Mouse (Mus musculus) intestine, embryonic 16.5 days (tissue): ENCODE measurements around the gene Clec1b. TPM values are rescaled to one million over a fixed set of nuclear protein-coding genes. Genes with fewer than 3 reads are reported as not detected.

Experiments
- ATAC-seq: fragments of 200-750 bp; cut with Nextera tagmentation; 2 replicates; pipeline ENCODE4 v1.8.0; 2017; ENCODE audit warnings: moderate TSS enrichment, moderate library complexity
- H3K27ac ChIP-seq: fragments of 300-500 bp; sonication (generic); 2 replicates; pipeline ENCODE4 v1.5.1; 2014; ENCODE audit warnings: mild to moderate bottlenecking, low read length
- H3K27me3 ChIP-seq: fragments of 300-500 bp; sonication (generic); replicated peaks from 2 replicates; pipeline ENCODE4 v1.6.1; 2014; ENCODE audit warnings: low read length, control low read depth, mixed read lengths; ENCODE audit not compliant: control insufficient read depth, insufficient read depth
- H3K36me3 ChIP-seq: fragments of 300-500 bp; sonication (generic); 2 replicates; pipeline ENCODE4 v1.6.1; 2014; ENCODE audit warnings: low read length, control low read depth; ENCODE audit not compliant: control insufficient read depth, insufficient read depth
- H3K4me1 ChIP-seq: fragments of 300-500 bp; sonication (generic); 2 replicates; pipeline ENCODE4 v1.6.1; 2014; ENCODE audit warnings: low read length, control low read depth, mixed read lengths; ENCODE audit not compliant: control insufficient read depth, insufficient read depth
- H3K4me2 ChIP-seq: fragments of 300-500 bp; sonication (generic); 2 replicates; pipeline ENCODE4 v1.6.1; 2014; ENCODE audit warnings: low read depth, low read length, control low read depth
- H3K4me3 ChIP-seq: fragments of 300-500 bp; sonication (generic); 2 replicates; pipeline ENCODE4 v1.5.1; 2014; ENCODE audit warnings: mild to moderate bottlenecking, low read length
- H3K9ac ChIP-seq: fragments of 300-500 bp; sonication (generic); 2 replicates; pipeline ENCODE4 v1.6.1; 2014; ENCODE audit warnings: low read depth, low read length
- H3K9me3 ChIP-seq: fragments of 300-500 bp; sonication (generic); 2 replicates; pipeline ENCODE4 v1.6.1; 2016; ENCODE audit warnings: low read length, control low read depth; ENCODE audit not compliant: control insufficient read depth
- WGBS: fragments of 180-500 bp; shearing (Covaris S2); extraction: QIAGEN DNeasy Blood & Tissue Kit; methylation state at CpG from one replicate; pipeline ENCODE4 v1.1.7; 2014; 5-methylcytosine and 5-hydroxymethylcytosine counted together
- polyA plus RNA-seq: library from polyadenylated mRNA; unstranded; fragments of >200 nt; fragmentation: Nextera tagmentation; extraction: Ambion mirVana; gene quantifications from 2 replicates; pipeline ENCODE4 v1.2.1, GENCODE M21; 2015

Clec1b gene
- polyA plus RNA-seq, 1 experiment from 2014 or later, result 0.89 TPM

DNA sequence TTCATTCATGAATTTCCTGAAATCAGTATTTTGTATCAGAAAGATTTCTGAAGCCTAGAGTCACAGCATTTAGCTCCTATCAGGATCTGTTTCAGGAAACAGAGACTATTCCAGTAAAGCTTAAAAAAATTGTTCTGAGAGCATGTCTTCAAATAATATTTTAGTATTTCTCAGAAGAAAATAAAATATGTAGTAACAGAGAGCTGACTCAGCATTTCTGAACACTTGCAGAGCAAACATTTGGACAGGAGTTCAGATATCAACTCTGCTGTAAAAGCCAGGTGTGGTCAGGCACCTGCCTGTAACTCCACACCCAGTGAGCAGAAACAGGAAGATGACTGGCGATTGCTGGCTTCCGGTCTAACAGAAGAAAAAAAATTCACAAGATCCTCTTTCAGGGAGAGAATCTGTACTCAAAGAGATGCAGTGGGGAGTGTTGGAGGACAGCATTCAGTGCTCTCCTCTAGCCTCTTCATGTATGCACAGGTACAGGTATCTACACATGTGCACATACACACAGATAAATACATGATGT, 22.1 kb upstream of the Clec1b start:
- Histone ChIP-seq H3K4me1 (no peaks in the 10 kb centered on the region), H3K36me3 (no peaks in the 10 kb centered on the region), H3K4me2 (no peak overlapping the region), H3K9ac (no peak overlapping the region), H3K27ac (no peak overlapping the region), H3K27me3 (no peaks in the 10 kb centered on the region), H3K4me3 (no peak overlapping the region), H3K9me3 (no peaks in the 10 kb centered on the region)
- WGBS, result 41% methylated on average over 2 of the region's 2 CpGs
- ATAC-seq, result peak; percentile 89

GRCm38 (mm10) chr6:129380454-129380853, 16.6 kb upstream of the Clec1b start:
- no peak overlapping the region for H3K27ac ChIP-seq
- no peak overlapping the region for H3K4me3 ChIP-seq
- H3K4me2 ChIP-seq, result no peak overlapping the region
- no peak for ATAC-seq
- H3K36me3 ChIP-seq, result no peaks in the 10 kb centered on the region
- no peaks in the 10 kb centered on the region for H3K9me3 ChIP-seq
- WGBS, result 64% methylated on average over 4 of the region's 4 CpGs
- H3K4me1 ChIP-seq, result no peaks in the 10 kb centered on the region
- H3K27me3 ChIP-seq, result no peaks in the 10 kb centered on the region
- H3K9ac ChIP-seq, result no peak overlapping the region

DNA sequence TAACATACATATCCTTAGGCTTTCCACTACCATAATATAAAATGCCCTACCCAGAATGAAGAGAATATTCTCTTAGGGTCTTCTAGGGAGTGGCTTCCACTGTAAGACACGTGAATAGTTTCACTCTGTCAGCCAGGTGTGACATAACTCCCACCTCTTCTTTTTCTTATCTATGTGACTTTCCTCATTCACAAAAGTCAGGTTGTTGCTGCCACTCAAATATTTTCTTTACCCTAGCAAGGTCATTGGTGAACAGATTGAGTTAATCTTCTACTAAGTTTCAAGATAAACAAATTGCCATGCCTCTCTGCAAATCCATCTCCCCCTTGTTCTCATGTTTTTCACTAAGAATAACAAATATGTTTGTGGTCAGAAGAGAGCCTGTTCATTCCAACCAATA, 15.4 kb upstream of the Clec1b start:
- no peak overlapping the region for H3K4me3 ChIP-seq
- ATAC-seq, result peak; percentile 58
- H3K9me3 ChIP-seq, result no peaks in the 10 kb centered on the region
- H3K36me3 ChIP-seq, result no peaks in the 10 kb centered on the region
- H3K27ac ChIP-seq, result no peak overlapping the region
- no peak overlapping the region for H3K4me2 ChIP-seq
- H3K9ac ChIP-seq, result no peak overlapping the region
- 37% methylated on average over 1 of the region's 1 CpGs for WGBS
- H3K4me1 ChIP-seq, result no peaks in the 10 kb centered on the region
- H3K27me3 ChIP-seq, result no peaks in the 10 kb centered on the region

- WGBS, result 48% methylated on average over 3 of the region's 3 CpGs
These were observed 13.6 kb upstream of the Clec1b start for GRCm38 (mm10) chr6:129383466-129383865.

GRCm38 (mm10) chr6:129385000-129385399, 12.1 kb upstream of the Clec1b start:
- Histone ChIP-seq H3K27me3 (no peaks in the 10 kb centered on the region), H3K9me3 (no peaks in the 10 kb centered on the region), H3K27ac (no peak overlapping the region), H3K9ac (no peak overlapping the region), H3K4me1 (no peaks in the 10 kb centered on the region), H3K36me3 (no peaks in the 10 kb centered on the region), H3K4me3 (no peak overlapping the region), H3K4me2 (no peak overlapping the region)
- WGBS, result 81% methylated on average over 4 of the region's 4 CpGs
- no peak for ATAC-seq

More at GRCm38 (mm10) chr6:129383466-129383865, 13.6 kb upstream of the Clec1b start:
- H3K9me3 ChIP-seq, result no peaks in the 10 kb centered on the region
- no peaks in the 10 kb centered on the region for H3K27me3 ChIP-seq
- peak; percentile 87 for ATAC-seq
- H3K4me3 ChIP-seq, result no peak overlapping the region
- H3K4me1 ChIP-seq, result no peaks in the 10 kb centered on the region
- no peak overlapping the region for H3K4me2 ChIP-seq
- H3K9ac ChIP-seq, result no peak overlapping the region
- no peak overlapping the region for H3K27ac ChIP-seq
- no peaks in the 10 kb centered on the region for H3K36me3 ChIP-seq

DNA sequence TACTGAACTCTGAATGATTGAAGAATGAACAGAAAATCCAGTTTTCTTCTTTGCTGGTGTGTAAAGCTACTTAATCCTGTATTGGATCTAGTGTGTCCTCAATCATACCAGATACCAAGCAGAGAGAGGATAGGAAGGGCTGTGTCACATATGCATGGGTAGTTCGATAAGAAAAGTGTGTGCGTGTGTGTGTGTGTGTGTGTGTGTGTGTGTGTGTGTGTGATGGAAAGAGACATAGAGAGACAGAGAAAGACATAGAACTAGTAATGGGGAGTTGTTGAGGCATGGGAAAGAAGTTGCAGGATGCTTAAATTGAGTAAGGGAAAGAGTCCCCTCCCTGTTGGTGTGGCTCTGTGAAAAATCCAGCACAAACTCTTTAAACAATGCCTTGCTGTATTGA, 11.3 kb upstream of the Clec1b start, which contains the start of gene Clec12b:
TSS of gene Clec12b (minus strand) at position 101 of the 400 bp plus-strand sequence.
- Histone ChIP-seq H3K4me3 (no peak within 1 kb of the TSS), H3K27ac (no peak within 1 kb of the TSS), H3K36me3 (no peaks in the 10 kb centered on the region), H3K4me2 (no peak within 1 kb of the TSS), H3K27me3 (no peaks in the 10 kb centered on the region), H3K9me3 (no peaks in the 10 kb centered on the region), H3K4me1 (no peaks in the 10 kb centered on the region), H3K9ac (no peak within 1 kb of the TSS)
- no peak for ATAC-seq
- 66% methylated on average over 2 of the region's 2 CpGs for WGBS

- H3K9ac ChIP-seq, result no peak overlapping the region
- H3K36me3 ChIP-seq, result no peaks in the 10 kb centered on the region
- H3K4me3 ChIP-seq, result no peak overlapping the region
- no peak for ATAC-seq
- no peaks in the 10 kb centered on the region for H3K27me3 ChIP-seq
- WGBS, result 19% methylated on average over 2 of the region's 2 CpGs
- no peaks in the 10 kb centered on the region for H3K4me1 ChIP-seq
- H3K9me3 ChIP-seq, result no peaks in the 10 kb centered on the region
- no peak overlapping the region for H3K4me2 ChIP-seq
- H3K27ac ChIP-seq, result no peak overlapping the region
These were observed 3.9 kb upstream of the Clec1b start for GRCm38 (mm10) chr6:129393087-129393720.

DNA sequence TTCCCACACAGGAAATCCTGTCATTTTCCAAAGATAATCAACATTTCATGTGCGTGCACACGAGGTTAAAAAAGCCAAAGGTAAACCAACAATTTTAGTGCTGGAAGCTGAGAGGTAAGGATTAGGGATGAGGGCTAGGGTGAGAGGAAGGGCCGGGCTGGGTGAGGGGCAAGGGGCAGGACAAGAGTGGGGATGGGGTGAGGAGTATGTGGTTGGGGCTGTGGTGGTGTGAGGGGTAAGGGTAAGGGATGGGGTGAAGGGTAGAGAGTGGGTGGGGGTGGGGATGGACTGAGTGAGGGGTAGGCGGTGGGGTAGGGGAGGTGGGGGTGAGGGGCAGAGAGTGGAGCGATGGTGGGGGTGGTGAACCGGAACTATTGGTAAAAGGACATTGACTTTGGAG, 3.4 kb upstream of the Clec1b start:
- no peak overlapping the region for H3K4me2 ChIP-seq
- no peaks in the 10 kb centered on the region for H3K36me3 ChIP-seq
- no peak overlapping the region for H3K9ac ChIP-seq
- 72% methylated on average over 6 of the region's 6 CpGs for WGBS
- H3K4me3 ChIP-seq, result no peak overlapping the region
- ATAC-seq, result no peak
- no peaks in the 10 kb centered on the region for H3K27me3 ChIP-seq
- no peak overlapping the region for H3K27ac ChIP-seq
- H3K4me1 ChIP-seq, result no peaks in the 10 kb centered on the region
- no peaks in the 10 kb centered on the region for H3K9me3 ChIP-seq

DNA sequence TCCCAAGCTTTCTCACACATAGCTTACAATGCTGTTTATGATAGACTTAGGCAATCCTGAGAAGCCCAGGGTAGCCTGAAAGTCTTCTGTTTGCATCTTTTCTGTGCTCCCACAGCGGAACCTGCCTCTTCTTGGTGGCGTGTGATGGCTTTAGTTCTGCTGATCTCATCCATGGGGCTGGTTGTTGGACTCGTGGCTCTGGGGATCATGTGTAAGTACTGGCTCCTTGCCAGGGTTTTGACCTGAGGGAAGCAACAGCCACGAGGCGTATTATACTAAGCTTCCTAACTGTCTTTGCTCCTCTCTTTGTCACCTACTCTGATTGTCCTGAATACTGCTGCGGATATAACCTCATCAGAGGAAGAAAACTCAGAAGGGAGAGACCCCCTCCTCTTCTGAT, 2.8 kb downstream of the Clec1b start:
- no peak overlapping the region for H3K4me2 ChIP-seq
- WGBS, result 61% methylated on average over 6 of the region's 6 CpGs
- no peaks in the 10 kb centered on the region for H3K4me1 ChIP-seq
- H3K36me3 ChIP-seq, result no peaks in the 10 kb centered on the region
- ATAC-seq, result no peak
- no peaks in the 10 kb centered on the region for H3K9me3 ChIP-seq
- H3K4me3 ChIP-seq, result no peak overlapping the region
- no peaks in the 10 kb centered on the region for H3K27me3 ChIP-seq
- H3K9ac ChIP-seq, result no peak overlapping the region
- no peak overlapping the region for H3K27ac ChIP-seq

- no peaks in the 10 kb centered on the region for H3K36me3 ChIP-seq
- no peak for ATAC-seq
- H3K4me2 ChIP-seq, result no peak overlapping the region
- no peaks in the 10 kb centered on the region for H3K27me3 ChIP-seq
- 95% methylated on average over 2 of the region's 2 CpGs for WGBS
- H3K9ac ChIP-seq, result no peak overlapping the region
- no peak overlapping the region for H3K27ac ChIP-seq
- no peaks in the 10 kb centered on the region for H3K4me1 ChIP-seq
- no peaks in the 10 kb centered on the region for H3K9me3 ChIP-seq
- no peak overlapping the region for H3K4me3 ChIP-seq
These were observed 5.3 kb downstream of the Clec1b start for GRCm38 (mm10) chr6:129402404-129402803.
